Mouse (Mus musculus): ENCODE measurements around the gene Lman2. TPM values are rescaled to one million over a fixed set of nuclear protein-coding genes. Genes with fewer than 3 reads are reported as not detected.

Lman2 gene
- polyA plus RNA-seq, 1 experiment from 2014 or later = 91.7 TPM

- 94% methylated on average over 8 of the region's 8 CpGs for WGBS
- no peak overlapping the region for H3K4me3 ChIP-seq (ENCODE audit: low read depth, low read length)
Observed at GRCm38 (mm10) chr13:55312028-55312630, 50.5 kb downstream of the Lman2 start.

GRCm38 (mm10) chr13:55300913-55301312 is 61.7 kb downstream of the Lman2 start:
- Histone ChIP-seq H3K9me3 (ENCODE audit: control insufficient read depth, low read depth, low read length) (no peaks in the 10 kb centered on the region), H3K4me2 (replicated peaks; ENCODE audit: low read depth, low read length) (no peak overlapping the region), H3K4me3 (ENCODE audit: low read depth, low read length) (no peak overlapping the region), H3K4me1 (ENCODE audit: control insufficient read depth, insufficient read depth, low read length) (no peaks in the 10 kb centered on the region), H3K9ac (replicated peaks; ENCODE audit: low read depth, low read length) (no peak overlapping the region), H3K36me3 (ENCODE audit: control insufficient read depth, insufficient read depth, low read length) (peaks cover 73% of the 10 kb centered on the region), H3K27me3 (ENCODE audit: control insufficient read depth, insufficient read depth, low read length) (no peaks in the 10 kb centered on the region), H3K27ac (ENCODE audit: low read length) (no peak overlapping the region)
- ATAC-seq (ENCODE audit: insufficient number of reproducible peaks, insufficient read depth, low FRiP score, low read depth) = no peak
- WGBS = 89% methylated on average over 5 of the region's 5 CpGs

More at GRCm38 (mm10) chr13:55312028-55312630, 50.5 kb downstream of the Lman2 start:
- Histone ChIP-seq H3K27ac (ENCODE audit: low read length) (no peak overlapping the region), H3K9me3 (ENCODE audit: control insufficient read depth, low read depth, low read length) (no peaks in the 10 kb centered on the region), H3K9ac (replicated peaks; ENCODE audit: low read depth, low read length) (no peak overlapping the region), H3K27me3 (ENCODE audit: control insufficient read depth, insufficient read depth, low read length) (no peaks in the 10 kb centered on the region), H3K36me3 (ENCODE audit: control insufficient read depth, insufficient read depth, low read length) (peaks cover 77% of the 10 kb centered on the region), H3K4me2 (replicated peaks; ENCODE audit: low read depth, low read length) (no peak overlapping the region), H3K4me1 (ENCODE audit: control insufficient read depth, insufficient read depth, low read length) (no peaks in the 10 kb centered on the region)
- no peak for ATAC-seq (ENCODE audit: insufficient number of reproducible peaks, insufficient read depth, low FRiP score, low read depth)

- Histone ChIP-seq H3K4me3 (ENCODE audit: low read depth, low read length) (no peak overlapping the region), H3K9ac (replicated peaks; ENCODE audit: low read depth, low read length) (no peak overlapping the region), H3K9me3 (ENCODE audit: control insufficient read depth, low read depth, low read length) (no peaks in the 10 kb centered on the region), H3K4me2 (replicated peaks; ENCODE audit: low read depth, low read length) (no peak overlapping the region), H3K27ac (ENCODE audit: low read length) (no peak overlapping the region), H3K36me3 (ENCODE audit: control insufficient read depth, insufficient read depth, low read length) (peaks cover 73% of the 10 kb centered on the region), H3K27me3 (ENCODE audit: control insufficient read depth, insufficient read depth, low read length) (no peaks in the 10 kb centered on the region), H3K4me1 (ENCODE audit: control insufficient read depth, insufficient read depth, low read length) (no peaks in the 10 kb centered on the region)
- WGBS = 96% methylated on average over 1 of the region's 1 CpGs
- no peak for ATAC-seq (ENCODE audit: insufficient number of reproducible peaks, insufficient read depth, low FRiP score, low read depth)
Observed at GRCm38 (mm10) chr13:55296760-55297159, 65.8 kb downstream of the Lman2 start.

Other genes with a start within 250 kb of the Lman2 start
- not detected in 2 replicates for gene Gm17617, start 229.2 kb downstream of the Lman2 start, polyA plus RNA-seq (2014; fragmentation: Nextera tagmentation; extraction: Ambion mirVana)
- 7.3 and 7.8 TPM in 2 replicates for gene Fgfr4, start 210.1 kb downstream of the Lman2 start, polyA plus RNA-seq (2014; fragmentation: Nextera tagmentation; extraction: Ambion mirVana)
- 96.3 and 97.6 TPM in 2 replicates for gene Nsd1, start 153.0 kb downstream of the Lman2 start, polyA plus RNA-seq (2014; fragmentation: Nextera tagmentation; extraction: Ambion mirVana)
- gene Prelid1, start 42.3 kb downstream of the Lman2 start, polyA plus RNA-seq (2014; fragmentation: Nextera tagmentation; extraction: Ambion mirVana) = 509 and 525 TPM in 2 replicates
- gene Rab24, start 40.8 kb downstream of the Lman2 start, polyA plus RNA-seq (2014; fragmentation: Nextera tagmentation; extraction: Ambion mirVana) = 81.0 and 89.9 TPM in 2 replicates
- 33.5 and 40.7 TPM in 2 replicates for gene Mxd3, start 33.0 kb downstream of the Lman2 start, polyA plus RNA-seq (2014; fragmentation: Nextera tagmentation; extraction: Ambion mirVana)
- 0.53 and 0.78 TPM in 2 replicates for gene Rgs14, start 6.9 kb upstream of the Lman2 start, polyA plus RNA-seq (2014; fragmentation: Nextera tagmentation; extraction: Ambion mirVana)
- gene Slc34a1, start 35.4 kb upstream of the Lman2 start, polyA plus RNA-seq (2014; fragmentation: Nextera tagmentation; extraction: Ambion mirVana) = 0.18 TPM in 1 of 2 replicates, not detected in the other
- gene Pfn3, start 52.4 kb upstream of the Lman2 start, polyA plus RNA-seq (2014; fragmentation: Nextera tagmentation; extraction: Ambion mirVana) = 0.52 TPM in 1 of 2 replicates, not detected in the other
- not detected in 2 replicates for gene F12, start 64.0 kb upstream of the Lman2 start, polyA plus RNA-seq (2014; fragmentation: Nextera tagmentation; extraction: Ambion mirVana)
- gene Grk6, start 82.3 kb upstream of the Lman2 start, polyA plus RNA-seq (2014; fragmentation: Nextera tagmentation; extraction: Ambion mirVana) = 35.5 and 36.9 TPM in 2 replicates
- 0.87 and 1.4 TPM in 2 replicates for gene Prr7, start 101.5 kb upstream of the Lman2 start, polyA plus RNA-seq (2014; fragmentation: Nextera tagmentation; extraction: Ambion mirVana)
- gene Dbn1, start 125.3 kb upstream of the Lman2 start, polyA plus RNA-seq (2014; fragmentation: Nextera tagmentation; extraction: Ambion mirVana) = 118 and 120 TPM in 2 replicates
- 257 and 270 TPM in 2 replicates for gene Pdlim7, start 150.9 kb upstream of the Lman2 start, polyA plus RNA-seq (2014; fragmentation: Nextera tagmentation; extraction: Ambion mirVana)
- gene Dok3, start 166.5 kb upstream of the Lman2 start, polyA plus RNA-seq (2014; fragmentation: Nextera tagmentation; extraction: Ambion mirVana) = 2.1 and 2.4 TPM in 2 replicates
- gene Ddx41, start 173.9 kb upstream of the Lman2 start, polyA plus RNA-seq (2014; fragmentation: Nextera tagmentation; extraction: Ambion mirVana) = 61.5 and 67.6 TPM in 2 replicates
- gene Fam193b, start 208.3 kb upstream of the Lman2 start, polyA plus RNA-seq (2014; fragmentation: Nextera tagmentation; extraction: Ambion mirVana) = 30.9 and 39.6 TPM in 2 replicates
- gene Tmed9, start 210.9 kb upstream of the Lman2 start, polyA plus RNA-seq (2014; fragmentation: Nextera tagmentation; extraction: Ambion mirVana) = 74.3 and 85.2 TPM in 2 replicates
- gene B4galt7, start 237.1 kb upstream of the Lman2 start, polyA plus RNA-seq (2014; fragmentation: Nextera tagmentation; extraction: Ambion mirVana) = 21.0 and 24.9 TPM in 2 replicates

Measured in stomach, embryonic 14.5 days (tissue).